8 mouse cellular contexts compared by ENCODE assay signal in genomic region chr17:49539204-49539603, GRCm38 (mm10). TPM values are rescaled to one million over a fixed set of nuclear protein-coding genes. Genes with fewer than 3 reads are reported as not detected.
A peak's percentile ranks its signal among the peaks of the same experiment; 100 is the strongest.
DNase-seq lines count a peak whose midpoint lies in the region; ATAC-seq lines count a peak whose summit lies in the region.

No protein-coding gene starts in this region.

- H3K27me3 ChIP-seq in stomach, embryonic 16.5 days (ENCODE audit: control insufficient read depth, insufficient read depth, low read length), result no peaks in the 10 kb centered on the region

- no peak overlapping the region for H3K9ac ChIP-seq in stomach, embryonic 16.5 days (ENCODE audit: low read length)

- no peak overlapping the region for H3K4me2 ChIP-seq in stomach, embryonic 16.5 days (ENCODE audit: low read depth, low read length)

- peak; percentile 22 for DNase-seq in urinary bladder, postnatal 14 days (ENCODE audit: low spot score)
- DNase-seq in urinary bladder, adult 18-20 months (ENCODE audit: low spot score in 2 of 2), result no peak
- peak; percentile 32 to 68 for DNase-seq in frontal cortex, postnatal 36 days (ENCODE audit: low spot score in 2 of 2)
- peak; percentile 70 to 80 for DNase-seq in kidney, postnatal 4 days
- DNase-seq in lung, postnatal 14 days, result peak; percentile 44
- DNase-seq in spleen, adult 18-20 months, result no peak
- DNase-seq in ovary, postnatal 10 days (ENCODE audit: low spot score), result no peak

- no peak overlapping the region for H3K27ac ChIP-seq in stomach, embryonic 16.5 days (ENCODE audit: low read length)

- 11% methylated on average over 8 of the region's 8 CpGs for WGBS in stomach, embryonic 16.5 days

- no peak overlapping the region for H3K4me3 ChIP-seq in stomach, embryonic 16.5 days (replicated peaks; ENCODE audit: low read length)

- peaks cover 34% of the 10 kb centered on the region for H3K4me1 ChIP-seq in stomach, embryonic 16.5 days (ENCODE audit: control insufficient read depth, insufficient read depth, low read length)

- H3K36me3 ChIP-seq in stomach, embryonic 16.5 days (ENCODE audit: control insufficient read depth, insufficient read depth, low read length), result no peaks in the 10 kb centered on the region; the same call in 1 of the 2 replicates

- peak; percentile 51; the same call in 1 of the 2 replicates for ATAC-seq in stomach, embryonic 16.5 days (ENCODE audit: insufficient read depth, low FRiP score)

- H3K9me3 ChIP-seq in stomach, embryonic 16.5 days (replicated peaks; ENCODE audit: control insufficient read depth, low read length), result no peaks in the 10 kb centered on the region

RNA-seq across cellular contexts. Expression of gene Daam2, which starts 24.9 kb away (rescaled TPM):
- 7.0 and 7.9 TPM in 2 replicates for polyA plus RNA-seq in stomach, embryonic 16.5 days (2015; fragmentation: Nextera tagmentation; extraction: Ambion mirVana)

Comparison
In these comparisons a context has a peak if more than half of its experiments do, and no peak if none do; other contexts are left out.
1. DNase-seq: peak in urinary bladder, postnatal 14 days (single experiment), frontal cortex, postnatal 36 days (2 of 2), kidney, postnatal 4 days (2 of 2) and lung, postnatal 14 days (single experiment); none in urinary bladder, adult 18-20 months (0 of 2), spleen, adult 18-20 months (0 of 2) and ovary, postnatal 10 days (single experiment).